In genomic region chrX:11525326-11525725, GRCm38 (mm10) we compare ENCODE assay signal across 21 mouse cellular contexts.
DNase-seq lines count a peak whose midpoint lies in the region; ATAC-seq and TF ChIP-seq lines count a peak whose summit lies in the region.
"Had no signal": no experiment of that assay in that cellular context is flagged by ENCODE, and none has a peak within 500 bp of the region (broad histone marks: within the 10 kb centered on the region; RNA-seq: fewer than 3 reads in every experiment).

No protein-coding gene starts in this region.

- H3K27ac ChIP-seq in kidney, embryonic 16.5 days (ENCODE audit: low read length), result peak overlapping the region; percentile 68
- H3K27ac ChIP-seq in kidney, adult 2 months (ENCODE audit: insufficient read depth, low read depth, low read length), result no peak overlapping the region
- H3K27ac ChIP-seq in lung, embryonic 14.5 days (ENCODE audit: low read depth), result no peak overlapping the region
- H3K27ac ChIP-seq: hindbrain, embryonic 12.5 days; lung, embryonic 15.5 days; macrophage had no signal

- no peaks in the 10 kb centered on the region for H3K36me3 ChIP-seq in kidney, embryonic 16.5 days (ENCODE audit: insufficient read depth, low read length)
- H3K36me3 ChIP-seq in kidney, adult 2 months (ENCODE audit: control insufficient read depth, insufficient read depth, low read length), result no peaks in the 10 kb centered on the region
- H3K36me3 ChIP-seq in lung, embryonic 14.5 days (ENCODE audit: insufficient read depth), result no peaks in the 10 kb centered on the region
- H3K36me3 ChIP-seq: hindbrain, embryonic 12.5 days; lung, embryonic 15.5 days had no signal

- TF ChIP-seq POLR2A in kidney, adult 2 months (IDR thresholded peaks at IDR 0.05; ENCODE audit: low read depth, low read length), result no peak

- DNase-seq in frontal cortex, postnatal 25 days (ENCODE audit: low spot score in 2 of 2), result no peak
- DNase-seq in kidney, adult 2 months, result no peak
- peak; percentile 28 for DNase-seq in lung, embryonic 14.5 days
- DNase-seq in lung, adult 18-20 months, result no peak
- DNase-seq in right cerebral cortex, postnatal 25 days, result peak; percentile 19
- DNase-seq in adrenal gland, adult 18-20 months (ENCODE audit: low spot score in 2 of 2), result no peak
- DNase-seq: adrenal gland, adult 8-10 months; cerebellum, adult 11 months; cerebellum, postnatal 14 days; heart, postnatal 10 days; retina, postnatal 1 day; thymus, postnatal 25 days had no signal

- TF ChIP-seq CTCF in kidney, adult 2 months (conservative IDR thresholded peaks at IDR 0.05; ENCODE audit: insufficient read depth, insufficient read length, low read depth, low read length), result no peak
- no peak for TF ChIP-seq CTCF in lung, embryonic 14.5 days (IDR thresholded peaks at IDR 0.05; ENCODE audit: low read depth)

- H3K4me2 ChIP-seq in kidney, embryonic 16.5 days (replicated peaks; ENCODE audit: low read depth, low read length), result peak overlapping the region; percentile 15; the same call in 1 of the 2 replicates
- H3K4me2 ChIP-seq in lung, embryonic 14.5 days, result no peak overlapping the region
- H3K4me2 ChIP-seq: hindbrain, embryonic 12.5 days; liver, embryonic 11.5 days; lung, embryonic 15.5 days; midbrain, embryonic 11.5 days had no signal

- peak; percentile 91 for ATAC-seq in frontal cortex, adult (ENCODE audit: low TSS enrichment)
- no peak for ATAC-seq in kidney, embryonic 16.5 days (ENCODE audit: low FRiP score, low TSS enrichment)
- ATAC-seq in lung, embryonic 14.5 days (ENCODE audit: insufficient read depth), result no peak
- ATAC-seq: forebrain, embryonic 14.5 days; inflammation-experienced regulatory T-cells, adult 6 months had no signal

- no peak overlapping the region; the same call in 1 of the 2 replicates for H3K4me3 ChIP-seq in kidney, embryonic 16.5 days (ENCODE audit: low read length)
- no peak overlapping the region for H3K4me3 ChIP-seq in kidney, adult 2 months (ENCODE audit: insufficient read depth, low read depth, low read length)
- no peak overlapping the region for H3K4me3 ChIP-seq in lung, embryonic 14.5 days (ENCODE audit: low read depth, low read length)
- H3K4me3 ChIP-seq: hindbrain, embryonic 12.5 days; lung, embryonic 15.5 days had no signal

- 0 out of 2 replicates have a peak overlapping the region, but pooled peaks have one; percentile 19 for H3K9ac ChIP-seq in kidney, embryonic 16.5 days (replicated peaks; ENCODE audit: low read length)
- H3K9ac ChIP-seq in lung, embryonic 14.5 days, result no peak overlapping the region
- H3K9ac ChIP-seq: hindbrain, embryonic 12.5 days; lung, embryonic 15.5 days had no signal

- WGBS in kidney, embryonic 16.5 days, result 41% methylated on average over 8 of the region's 8 CpGs
- WGBS in kidney, adult 2 months, result 17% methylated on average over 8 of the region's 8 CpGs
- WGBS in lung, embryonic 14.5 days, result 59% methylated on average over 8 of the region's 8 CpGs

- H3K4me1 ChIP-seq in kidney, embryonic 16.5 days (ENCODE audit: insufficient read depth, low read length), result peaks cover 8% of the 10 kb centered on the region; the same call in 1 of the 2 replicates
- H3K4me1 ChIP-seq in kidney, adult 2 months (ENCODE audit: control insufficient read depth, insufficient read depth, low read length), result no peaks in the 10 kb centered on the region
- no peaks in the 10 kb centered on the region for H3K4me1 ChIP-seq in lung, embryonic 14.5 days (ENCODE audit: insufficient read depth)
- H3K4me1 ChIP-seq: hindbrain, embryonic 12.5 days; lung, embryonic 15.5 days had no signal

- H3K27me3 ChIP-seq in kidney, embryonic 16.5 days (ENCODE audit: insufficient read depth, low read length), result peaks cover 8% of the 10 kb centered on the region
- no peaks in the 10 kb centered on the region; the same call in 1 of the 2 replicates for H3K27me3 ChIP-seq in kidney, adult 2 months (replicated peaks; ENCODE audit: control insufficient read depth, insufficient read depth, low read length)
- no peaks in the 10 kb centered on the region for H3K27me3 ChIP-seq in lung, embryonic 14.5 days (ENCODE audit: insufficient read depth, low read length)

- no peaks in the 10 kb centered on the region for H3K9me3 ChIP-seq in kidney, embryonic 16.5 days (ENCODE audit: low read length)
- no peaks in the 10 kb centered on the region for H3K9me3 ChIP-seq in lung, embryonic 14.5 days (ENCODE audit: low read depth, low read length)
- H3K9me3 ChIP-seq: hindbrain, embryonic 12.5 days; lung, embryonic 15.5 days had no signal

Comparison
In these comparisons a context has a peak if more than half of its experiments do, and no peak if none do; other contexts are left out.
1. DNase-seq: peak in lung, embryonic 14.5 days (single experiment) and right cerebral cortex, postnatal 25 days (single experiment); none in frontal cortex, postnatal 25 days (0 of 2), kidney, adult 2 months (single experiment), lung, adult 18-20 months (0 of 2) and adrenal gland, adult 18-20 months (0 of 2).